Comparison of ENCODE assay signal across 8 mouse cellular contexts in the genomic region with DNA sequence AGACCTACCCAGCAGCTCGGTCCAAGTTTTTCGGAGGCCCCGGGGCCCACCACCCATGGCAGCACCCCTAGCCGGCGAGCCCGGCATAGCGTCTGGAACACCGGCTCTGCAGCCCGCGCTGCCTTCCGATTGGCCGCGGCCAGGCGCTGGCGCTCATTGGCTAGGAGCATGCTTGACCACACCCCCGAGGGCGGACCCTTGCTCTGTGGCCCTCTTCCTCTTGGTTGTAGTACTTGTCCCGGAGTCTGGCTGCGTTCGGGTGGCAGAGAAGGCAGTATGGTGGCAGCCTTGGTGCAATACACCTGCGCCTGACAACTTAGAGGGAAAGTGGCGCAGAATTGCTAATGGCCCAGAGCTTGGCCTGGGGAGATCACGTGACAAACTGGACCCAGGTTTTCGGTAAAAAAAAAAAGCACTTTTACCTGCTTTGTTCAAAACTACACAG. TPM values are rescaled to one million over a fixed set of nuclear protein-coding genes. Genes with fewer than 3 reads are reported as not detected.
DNase-seq lines count a peak whose midpoint lies in the region; ATAC-seq and TF ChIP-seq lines count a peak whose summit lies in the region.

Gene Fanca (minus strand): TSS at position 110 of the 445 bp plus-strand sequence.

- WGBS in cerebellum, adult 2 months = under 1% methylated on average over 24 of the region's 24 CpGs
- WGBS in forebrain, postnatal 0 days = 3% methylated on average over 24 of the region's 24 CpGs
- WGBS in lung, embryonic 15.5 days = under 1% methylated on average over 24 of the region's 24 CpGs

- no peak for TF ChIP-seq RAD21 in MEL (IDR thresholded peaks at IDR 0.05; ENCODE audit: low read depth, low read length)

- peak; percentile 83 to 86 for TF ChIP-seq POLR2A in MEL (IDR thresholded peaks at IDR 0.05; ENCODE audit: control insufficient read depth in 1 of 2, insufficient read depth in 1 of 2, low read depth in 1 of 2, low read length in 2 of 2, poor library complexity in 1 of 2)
- TF ChIP-seq POLR2A in cerebellum, adult 2 months (IDR thresholded peaks at IDR 0.05; ENCODE audit: borderline replicate concordance, insufficient read depth, low read length) = peak; percentile 42; the same call in 1 of the 2 replicates

- no peaks in the 10 kb centered on the region for H3K36me3 ChIP-seq in MEL (ENCODE audit: control insufficient read depth in 1 of 2, insufficient read depth in 2 of 2, low read length in 2 of 2)
- no peaks in the 10 kb centered on the region for H3K36me3 ChIP-seq in forebrain, postnatal 0 days (ENCODE audit: insufficient read depth)
- no peaks in the 10 kb centered on the region for H3K36me3 ChIP-seq in lung, embryonic 15.5 days

- no peaks in the 10 kb centered on the region for H3K27me3 ChIP-seq in MEL (ENCODE audit: control insufficient read depth in 1 of 2, insufficient read depth in 2 of 2, low read length in 2 of 2)
- no peaks in the 10 kb centered on the region for H3K27me3 ChIP-seq in cerebellum, adult 2 months (ENCODE audit: control insufficient read depth, insufficient read depth, low read length)
- no peaks in the 10 kb centered on the region for H3K27me3 ChIP-seq in forebrain, postnatal 0 days (ENCODE audit: insufficient read depth, low read length)
- H3K27me3 ChIP-seq in lung, embryonic 15.5 days = no peaks in the 10 kb centered on the region

- peak within 1 kb of the TSS; percentile 94 for H3K9ac ChIP-seq in MEL (ENCODE audit: control insufficient read depth, low read depth, low read length, poor library complexity, severe bottlenecking)
- H3K9ac ChIP-seq in forebrain, postnatal 0 days = peak within 1 kb of the TSS; percentile 37
- peak within 1 kb of the TSS; percentile 69 for H3K9ac ChIP-seq in lung, embryonic 15.5 days

- TF ChIP-seq CTCF in MEL (IDR thresholded peaks at IDR 0.05 in 2 of 3, conservative IDR thresholded peaks at IDR 0.05 in 1 of 3; ENCODE audit: control insufficient read depth in 1 of 3, insufficient read depth in 1 of 3, low read depth in 2 of 3, low read length in 3 of 3, poor library complexity in 1 of 3, severe bottlenecking in 1 of 3) = no peak
- peak; percentile 27; the same call in 1 of the 2 replicates for TF ChIP-seq CTCF in cerebellum, adult 2 months (IDR thresholded peaks at IDR 0.05; ENCODE audit: borderline replicate concordance, insufficient read depth, low read depth, low read length)
- TF ChIP-seq CTCF in forebrain, postnatal 0 days (IDR thresholded peaks at IDR 0.05; ENCODE audit: low read depth) = peak; percentile 59

- peak within 1 kb of the TSS; percentile 71 for H3K4me2 ChIP-seq in forebrain, postnatal 0 days (ENCODE audit: low read depth)
- peak within 1 kb of the TSS; percentile 82 for H3K4me2 ChIP-seq in lung, embryonic 15.5 days

- H3K4me3 ChIP-seq in MEL (ENCODE audit: control insufficient read depth in 1 of 2, insufficient read depth in 1 of 2, low read depth in 2 of 2, low read length in 2 of 2) = peak within 1 kb of the TSS; percentile 91 to 92
- H3K4me3 ChIP-seq in cerebellum, adult 2 months (replicated peaks; ENCODE audit: insufficient read depth, low read depth, low read length) = peak within 1 kb of the TSS; percentile 56
- H3K4me3 ChIP-seq in forebrain, postnatal 0 days (ENCODE audit: low read depth, low read length) = peak within 1 kb of the TSS; percentile 44
- H3K4me3 ChIP-seq in lung, embryonic 15.5 days = peak within 1 kb of the TSS; percentile 72

- no peaks in the 10 kb centered on the region for H3K9me3 ChIP-seq in MEL (replicated peaks; ENCODE audit: insufficient read depth, low read length)
- H3K9me3 ChIP-seq in forebrain, postnatal 0 days (ENCODE audit: low read length) = no peaks in the 10 kb centered on the region
- H3K9me3 ChIP-seq in lung, embryonic 15.5 days = no peaks in the 10 kb centered on the region

- H3K79me2 ChIP-seq in MEL (ENCODE audit: control insufficient read depth, insufficient read depth, low read length, poor library complexity) = peaks cover 5% of the 10 kb centered on the region; the same call in 1 of the 2 replicates

- ATAC-seq in forebrain, postnatal 0 days = peak; percentile 98
- peak; percentile 99 for ATAC-seq in lung, embryonic 15.5 days (ENCODE audit: borderline replicate concordance, extremely low read depth, low FRiP score, low TSS enrichment)

- H3K4me1 ChIP-seq in MEL (ENCODE audit: control insufficient read depth in 1 of 2, insufficient read depth in 2 of 2, low read length in 2 of 2) = peaks cover 0 to 7% of the 10 kb centered on the region in 2 experiments; a peak in 2 of 4 replicates
- peaks cover 3% of the 10 kb centered on the region; the same call in 1 of the 2 replicates for H3K4me1 ChIP-seq in cerebellum, adult 2 months (ENCODE audit: control insufficient read depth, insufficient read depth, low read length)
- 0 out of 2 replicates have a peak, but pooled peaks cover 5% of the 10 kb centered on the region for H3K4me1 ChIP-seq in forebrain, postnatal 0 days (ENCODE audit: insufficient read depth)
- peaks cover 18% of the 10 kb centered on the region for H3K4me1 ChIP-seq in lung, embryonic 15.5 days

- peak; percentile 97 for DNase-seq in MEL (ENCODE audit: low read depth, low spot score)
- DNase-seq in cerebellum, adult 2 months = peak; percentile 93
- peak; percentile 92 for DNase-seq in forebrain, postnatal 0 days
- peak; percentile 95 for DNase-seq in heart, postnatal 4 days
- DNase-seq in layer of hippocampus, adult 8-10 months (ENCODE audit: low spot score in 2 of 2) = peak; percentile 79 to 83
- peak; percentile 88 for DNase-seq in ovary, adult 18-20 months (ENCODE audit: low spot score)
- DNase-seq in thymus, postnatal 0 days (ENCODE audit: low spot score) = peak; percentile 96

- TF ChIP-seq EP300 in MEL (IDR thresholded peaks at IDR 0.05; ENCODE audit: low read depth in 1 of 2, low read length in 2 of 2) = no peak

- peak within 1 kb of the TSS; percentile 77 for H3K27ac ChIP-seq in MEL (ENCODE audit: control insufficient read depth, low read depth, low read length)
- no peak within 1 kb of the TSS for H3K27ac ChIP-seq in cerebellum, adult 2 months (ENCODE audit: insufficient read depth, low read length)
- H3K27ac ChIP-seq in forebrain, postnatal 0 days (ENCODE audit: low read depth, low read length) = no peak within 1 kb of the TSS
- H3K27ac ChIP-seq in lung, embryonic 15.5 days = peak within 1 kb of the TSS; percentile 46; the same call in 1 of the 2 replicates

TF ChIP-seq in MEL, 35 proteins besides CTCF, POLR2A, EP300 and RAD21 (continues in another document):
- peak; percentile 61; the same call in 1 of the 2 replicates for TF ChIP-seq POLR2AphosphoS2 (IDR thresholded peaks at IDR 0.05; ENCODE audit: low read length)
- TF ChIP-seq TAL1 (IDR thresholded peaks at IDR 0.05; ENCODE audit: low read length) = no peak
- TF ChIP-seq MAX (IDR thresholded peaks at IDR 0.05; ENCODE audit: low read length) = no peak; the same call in 1 of the 2 replicates
- no peak for TF ChIP-seq MYB (IDR thresholded peaks at IDR 0.05; ENCODE audit: low read depth, low read length)
- TF ChIP-seq MAZ (IDR thresholded peaks at IDR 0.05; ENCODE audit: low read depth, low read length) = no peak
- TF ChIP-seq MAFK (IDR thresholded peaks at IDR 0.05; ENCODE audit: borderline replicate concordance, low read depth, low read length) = no peak
- TF ChIP-seq ZNF384 (IDR thresholded peaks at IDR 0.05; ENCODE audit: low read depth, low read length) = no peak
- no peak; the same call in 1 of the 2 replicates for TF ChIP-seq MXI1 (IDR thresholded peaks at IDR 0.05; ENCODE audit: low read depth, low read length)
- no peak for TF ChIP-seq ETS1 (IDR thresholded peaks at IDR 0.05; ENCODE audit: low read depth, low read length)
- TF ChIP-seq UBTF (IDR thresholded peaks at IDR 0.05; ENCODE audit: borderline replicate concordance, insufficient read depth, low read depth, low read length) = no peak
- no peak; the same call in 1 of the 2 replicates for TF ChIP-seq HCFC1 (IDR thresholded peaks at IDR 0.05; ENCODE audit: low read depth, low read length)
- peak; percentile 78; the same call in 1 of the 2 replicates for TF ChIP-seq SIN3A (IDR thresholded peaks at IDR 0.05; ENCODE audit: low read length)
- TF ChIP-seq TCF12 (IDR thresholded peaks at IDR 0.05; ENCODE audit: low read depth, low read length) = no peak
- TF ChIP-seq MEF2A (IDR thresholded peaks at IDR 0.05; ENCODE audit: extremely low read depth, insufficient replicate concordance, low read depth, low read length, poor library complexity, severe bottlenecking) = no peak
- peak; percentile 83 for TF ChIP-seq USF1 (IDR thresholded peaks at IDR 0.05; ENCODE audit: low read depth, low read length)
- no peak for TF ChIP-seq SMC3 (IDR thresholded peaks at IDR 0.05; ENCODE audit: low read depth, low read length)
- TF ChIP-seq KAT2A (conservative IDR thresholded peaks at IDR 0.05; ENCODE audit: low read depth, low read length) = no peak
- TF ChIP-seq POLR2AphosphoS5 (IDR thresholded peaks at IDR 0.05; ENCODE audit: borderline replicate concordance, low read depth, low read length) = no peak
- TF ChIP-seq CHD1 (IDR thresholded peaks at IDR 0.05; ENCODE audit: low read depth, low read length) = no peak
- no peak for TF ChIP-seq CHD2 (IDR thresholded peaks at IDR 0.05; ENCODE audit: low read length)
- peak; percentile 74 for TF ChIP-seq NELFE (IDR thresholded peaks at IDR 0.05; ENCODE audit: low read depth, low read length)
- 0 out of 4 replicates have a peak, but pooled peaks of 1 of the 2 experiments have one; percentile 21 for TF ChIP-seq USF2 (IDR thresholded peaks at IDR 0.05; ENCODE audit: borderline replicate concordance in 1 of 2, insufficient read depth in 1 of 2, low read depth in 1 of 2, low read length in 2 of 2)
- no peak for TF ChIP-seq GABPA (IDR thresholded peaks at IDR 0.05; ENCODE audit: low read depth, low read length)
- peak; percentile 68; the same call in 1 of the 2 replicates for TF ChIP-seq E2F4 (IDR thresholded peaks at IDR 0.05; ENCODE audit: borderline replicate concordance, low read depth, low read length)
- TF ChIP-seq BHLHE40 (IDR thresholded peaks at IDR 0.05; ENCODE audit: borderline replicate concordance, low read depth, low read length) = no peak

RNA-seq across cellular contexts. Expression of gene Fanca, which starts in this region (rescaled TPM):
- 22.9 and 32.2 TPM in 2 replicates for total RNA-seq in MEL (2012; rRNA removed)
- polyA plus RNA-seq in MEL (2012; ENCODE audit: insufficient read depth in 1 of 2, insufficient read length in 2 of 2, low read depth in 1 of 2, low replicate concordance in 2 of 2, missing spikeins in 1 of 2) = 10 to 100 TPM in 1 of 2 experiments, not detected in 1; 75.9 TPM
- polyA plus RNA-seq in cerebellum, adult 2 months (2012; rRNA removed) = 3.9 and 4.5 TPM in 2 replicates
- total RNA-seq in forebrain, postnatal 0 days (2014; rRNA removed) = 5.0 and 5.6 TPM in 2 replicates
- 2.6 and 2.7 TPM in 2 replicates for polyA plus RNA-seq in forebrain, postnatal 0 days (2015; fragmentation: Nextera tagmentation; extraction: Ambion mirVana)
- total RNA-seq in heart, postnatal 4 days (2021) = 10 to 100 TPM; 16.7 to 22.9 TPM
- 1 to 10 TPM in 3 of 4 experiments, under 1 TPM in 1; 0.96 to 3.2 (median 3.0) TPM for total RNA-seq in layer of hippocampus, adult 8-10 months (2022)
- 29.0 and 30.0 TPM in 2 replicates for polyA plus RNA-seq in lung, embryonic 15.5 days (2015; fragmentation: Nextera tagmentation; extraction: Ambion mirVana)
- 22.0 and 22.5 TPM in 2 replicates for polyA plus RNA-seq in thymus, postnatal 0 days (2015; fragmentation: Nextera tagmentation; extraction: Ambion mirVana)

Comparison
In these comparisons a context has a peak if more than half of its experiments do, and no peak if none do; other contexts are left out.
1. H3K27ac ChIP-seq: peak in MEL (single experiment) and lung, embryonic 15.5 days (single experiment); none in cerebellum, adult 2 months (single experiment) and forebrain, postnatal 0 days (single experiment).
2. H3K9ac ChIP-seq: peak in every context shown above with its lines; median percentile 94 in MEL; 69 in lung, embryonic 15.5 days; 37 in forebrain, postnatal 0 days.
3. CTCF ChIP-seq: peak in cerebellum, adult 2 months (single experiment) and forebrain, postnatal 0 days (single experiment); none in MEL (0 of 3).
4. Peak in every context shown above with its lines, with median percentiles within 50 percentile points of each other: DNase-seq and H3K4me3 ChIP-seq.